Mouse (Mus musculus): Measurements from ENCODE around the gene Fbxl16.

Fbxl16 gene

DNA sequence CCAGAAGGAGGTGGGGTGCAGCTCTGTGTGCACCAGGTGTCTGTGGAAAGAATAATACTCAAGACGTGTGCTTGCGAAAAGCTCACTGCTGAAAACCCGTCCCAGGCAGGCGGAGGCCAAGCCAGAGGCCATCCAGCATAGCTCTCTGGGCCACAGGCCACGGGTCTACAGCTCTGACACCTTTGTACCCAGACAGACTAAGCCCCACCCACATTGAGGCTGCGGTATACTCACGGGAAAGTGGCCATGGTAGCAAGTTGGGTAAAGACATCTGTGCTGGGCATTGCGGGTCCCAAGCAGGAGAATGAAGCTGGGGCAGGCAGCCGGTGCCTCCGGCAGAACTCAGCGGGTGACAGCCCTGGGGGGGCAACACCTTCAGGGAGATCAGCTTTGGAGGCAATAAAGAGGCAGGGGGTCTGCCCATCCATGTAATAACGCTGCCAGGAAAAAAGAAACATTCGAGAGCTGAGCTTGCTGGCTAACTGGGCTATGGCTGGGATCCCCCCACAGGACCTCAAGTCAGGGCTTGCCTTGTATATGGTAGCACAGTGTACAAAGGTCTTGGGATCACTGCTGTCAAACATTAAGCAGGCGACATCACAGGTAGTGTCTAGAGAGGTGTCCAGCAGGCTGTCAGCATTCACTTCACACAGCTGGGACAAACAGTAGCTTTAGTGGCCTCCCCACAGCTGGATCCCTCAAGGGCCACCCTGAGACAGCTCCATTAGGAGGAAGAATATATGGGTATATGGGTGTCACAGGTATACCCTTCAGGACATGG, 30.8 kb downstream of the Fbxl16 start:
- in situ Hi-C loops (cut with MboI, MseI): no loop called here

DNA sequence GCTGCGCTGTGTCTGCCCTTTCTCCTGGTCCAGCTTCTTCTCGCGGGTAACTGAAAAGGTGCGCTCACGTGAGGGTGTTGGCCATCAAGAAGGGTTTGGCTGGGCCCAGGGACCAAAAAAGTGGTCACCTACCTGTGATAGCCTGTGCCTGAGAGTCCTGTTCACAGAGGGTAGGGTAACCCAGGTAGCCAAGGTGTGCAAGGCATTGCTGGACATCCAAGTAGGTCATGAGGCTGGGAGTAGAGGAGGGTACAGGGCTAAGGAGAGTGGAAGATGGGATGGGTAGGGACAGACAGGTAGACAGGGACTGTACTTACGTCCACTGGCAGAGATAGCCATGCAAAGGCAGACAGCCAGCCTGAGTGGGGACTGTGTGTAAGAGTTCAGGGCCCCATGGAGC, 31.6 kb downstream of the Fbxl16 start:
- in situ Hi-C loops (cut with MboI, MseI): no loop called here

DNA sequence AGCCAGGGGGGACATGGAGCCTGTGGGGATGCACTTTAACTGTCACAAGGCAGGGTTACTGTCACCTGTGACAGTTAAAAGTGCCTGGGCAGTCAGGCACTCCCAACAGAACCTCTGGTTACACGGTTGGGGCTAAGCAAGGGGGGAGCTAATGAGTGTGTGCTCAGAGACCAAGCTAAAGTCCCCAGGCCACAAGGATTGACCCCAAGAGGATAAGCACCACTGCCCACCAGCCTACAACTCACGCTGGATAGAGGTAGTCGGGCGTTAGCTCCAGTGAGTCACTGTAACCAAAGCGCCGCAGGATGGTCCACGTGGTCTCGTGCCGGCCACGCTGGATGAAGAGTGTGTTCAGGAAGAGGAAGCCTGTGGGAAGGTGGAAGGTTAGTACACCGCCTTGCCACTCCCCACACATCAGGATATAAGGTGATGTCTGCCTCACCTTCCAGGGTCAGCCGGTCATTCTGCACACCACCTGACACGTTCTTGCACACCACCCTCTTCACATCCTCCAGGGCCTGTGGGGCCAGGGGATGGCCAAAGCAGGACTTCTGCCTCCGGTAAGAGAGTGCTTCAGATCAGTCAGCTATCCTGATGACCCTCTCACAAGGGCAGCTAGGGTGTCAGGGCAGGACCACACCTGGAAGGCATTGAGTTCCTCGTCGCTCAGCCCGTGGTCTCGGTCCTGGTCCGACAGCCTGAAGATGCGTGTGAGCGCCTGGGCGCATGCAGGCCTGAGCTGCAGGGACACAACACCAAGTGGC, 32.4 kb downstream of the Fbxl16 start, which contains the start of gene Gm20683:
Gene Gm20683, minus strand, starts transcription at position 647 of the 764 bp plus-strand sequence.
- in situ Hi-C loops (cut with MboI, MseI): no loop called here

GRCm38 (mm10) chr17:25842509-25842908, 33.6 kb downstream of the Fbxl16 start:
- in situ Hi-C loops (cut with MboI, MseI): no loop called here

GRCm38 (mm10) chr17:25843122-25843521, 34.2 kb downstream of the Fbxl16 start:
- in situ Hi-C loops (cut with MboI, MseI): no loop called here

GRCm38 (mm10) chr17:25843636-25844395, 34.9 kb downstream of the Fbxl16 start:
- in situ Hi-C loops (cut with MboI, MseI): no loop called here

- in situ Hi-C loops (cut with MboI, MseI): no loop called here
Observed at GRCm38 (mm10) chr17:25844396-25844901, 35.6 kb downstream of the Fbxl16 start, which contains the start of gene Rhot2. Rhot2 (minus strand) TSS chr17:25844851.

GRCm38 (mm10) chr17:25860229-25860628, 51.3 kb downstream of the Fbxl16 start:
- in situ Hi-C loops (cut with MboI, MseI): no loop called here

- in situ Hi-C loops (cut with MboI, MseI): no loop called here
Observed at GRCm38 (mm10) chr17:25860832-25861703, 52.2 kb downstream of the Fbxl16 start, which contains the start of gene Wdr90. Wdr90 (minus strand) TSS chr17:25861501.

DNA sequence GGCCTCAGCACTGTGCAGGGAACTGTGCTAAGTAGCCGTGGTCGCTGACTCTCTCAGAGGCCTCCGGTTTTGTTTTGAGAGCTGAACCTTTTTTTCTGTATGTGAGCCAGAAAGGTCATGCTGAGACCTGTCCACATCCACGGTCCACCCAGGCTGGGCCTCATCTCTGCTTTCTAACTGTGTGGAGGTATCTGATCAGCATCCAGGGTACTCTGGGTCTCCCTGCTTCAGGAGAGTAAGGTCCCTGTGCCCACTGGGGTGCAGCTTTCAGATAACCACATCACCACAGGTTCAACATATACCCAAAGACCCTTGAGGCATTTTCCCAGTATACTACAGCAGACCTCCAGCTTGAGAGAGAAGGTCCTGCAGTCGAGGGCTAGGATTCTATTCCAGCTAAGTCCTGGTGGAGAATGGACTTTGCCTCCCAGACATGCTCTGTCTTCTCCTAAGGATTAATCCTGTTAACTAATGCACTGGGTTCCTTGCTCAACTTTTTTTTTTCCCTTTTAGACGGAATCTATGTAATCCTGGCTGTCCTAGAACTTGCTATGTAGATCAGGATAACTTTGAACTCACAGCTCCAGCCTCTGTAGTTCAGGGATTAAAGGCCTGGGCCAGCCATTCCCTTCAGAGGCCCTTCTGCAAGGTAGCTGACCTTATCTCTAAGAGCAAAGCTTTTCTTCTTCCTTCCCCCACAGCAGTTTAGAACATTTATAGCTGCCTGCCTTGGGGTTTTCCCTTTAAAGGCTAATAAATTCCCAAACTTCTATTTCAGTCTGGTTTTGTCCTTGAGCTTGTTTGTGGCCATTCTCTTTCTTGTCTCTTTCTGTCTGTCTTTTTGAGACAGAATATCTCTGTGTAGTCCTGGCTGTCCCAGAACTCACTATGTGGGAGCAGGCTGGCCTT, 53.1 kb downstream of the Fbxl16 start:
- in situ Hi-C loops (cut with MboI, MseI): no loop called here

- in situ Hi-C loops (cut with MboI, MseI): no loop called here
Observed at GRCm38 (mm10) chr17:25863681-25864080, 54.8 kb downstream of the Fbxl16 start.

GRCm38 (mm10) chr17:25864311-25864710, 55.4 kb downstream of the Fbxl16 start:
- in situ Hi-C loops (cut with MboI, MseI): no loop called here

- in situ Hi-C loops (cut with MboI, MseI): no loop called here
Observed at GRCm38 (mm10) chr17:25865288-25865687, 56.4 kb downstream of the Fbxl16 start.

GRCm38 (mm10) chr17:25866172-25866571, 57.3 kb downstream of the Fbxl16 start:
- in situ Hi-C loops (cut with MboI, MseI): no loop called here

DNA sequence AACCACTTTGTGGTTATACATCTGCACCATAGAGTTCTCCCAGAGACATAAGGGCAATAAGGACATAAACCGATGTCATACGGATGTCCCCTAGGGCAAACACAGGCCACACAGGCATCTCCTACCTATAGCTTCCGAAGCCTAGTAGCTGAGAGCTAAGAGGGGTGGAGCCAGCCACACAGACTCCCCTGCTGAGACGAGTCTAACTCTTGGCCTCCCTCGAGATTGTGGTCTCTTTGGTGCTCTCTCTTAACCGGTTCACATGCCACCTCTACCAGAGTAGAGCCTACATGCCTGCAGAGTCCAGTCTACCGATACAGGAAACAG, 58.6 kb downstream of the Fbxl16 start:
- in situ Hi-C loops (cut with MboI, MseI): no loop called here

DNA sequence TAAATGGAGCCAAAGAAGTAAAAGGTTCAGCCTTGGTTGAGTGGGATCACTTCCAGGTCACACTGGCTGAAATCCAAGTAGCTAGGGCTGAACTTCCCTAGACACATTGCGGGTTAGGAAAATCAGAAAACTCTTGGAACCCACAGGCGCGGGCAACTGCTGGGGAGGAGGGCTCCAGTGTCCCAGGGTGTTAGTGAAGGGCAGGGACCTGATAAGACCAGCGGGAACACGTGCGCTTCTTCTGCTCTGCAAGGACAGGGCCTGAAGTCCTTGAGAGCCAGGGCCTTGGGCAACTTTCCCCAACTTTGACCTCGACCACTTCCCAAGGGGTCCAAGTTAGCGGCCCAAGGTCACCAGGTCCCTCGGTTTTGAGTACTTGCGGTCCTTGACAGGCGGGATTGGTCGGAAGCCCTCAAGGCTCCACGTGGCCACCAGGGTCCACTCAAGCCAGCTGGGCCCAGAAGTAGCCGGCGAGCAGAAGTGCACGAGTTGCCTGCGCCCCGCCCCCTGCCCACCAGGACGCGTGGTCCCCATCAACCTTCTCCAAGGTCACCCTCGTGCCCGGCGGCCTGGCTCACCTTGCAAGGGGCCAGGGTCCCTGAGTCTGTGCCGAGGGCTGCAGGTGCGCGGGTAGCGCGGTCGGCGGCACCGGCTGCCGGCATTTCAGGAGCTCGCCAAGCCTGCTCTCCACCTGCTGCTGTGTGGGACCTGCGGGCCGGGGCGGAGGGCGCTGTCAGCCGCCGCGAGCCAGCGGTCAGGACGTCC, 59.1 kb downstream of the Fbxl16 start:
- in situ Hi-C loops (cut with MboI, MseI): no loop called here

DNA sequence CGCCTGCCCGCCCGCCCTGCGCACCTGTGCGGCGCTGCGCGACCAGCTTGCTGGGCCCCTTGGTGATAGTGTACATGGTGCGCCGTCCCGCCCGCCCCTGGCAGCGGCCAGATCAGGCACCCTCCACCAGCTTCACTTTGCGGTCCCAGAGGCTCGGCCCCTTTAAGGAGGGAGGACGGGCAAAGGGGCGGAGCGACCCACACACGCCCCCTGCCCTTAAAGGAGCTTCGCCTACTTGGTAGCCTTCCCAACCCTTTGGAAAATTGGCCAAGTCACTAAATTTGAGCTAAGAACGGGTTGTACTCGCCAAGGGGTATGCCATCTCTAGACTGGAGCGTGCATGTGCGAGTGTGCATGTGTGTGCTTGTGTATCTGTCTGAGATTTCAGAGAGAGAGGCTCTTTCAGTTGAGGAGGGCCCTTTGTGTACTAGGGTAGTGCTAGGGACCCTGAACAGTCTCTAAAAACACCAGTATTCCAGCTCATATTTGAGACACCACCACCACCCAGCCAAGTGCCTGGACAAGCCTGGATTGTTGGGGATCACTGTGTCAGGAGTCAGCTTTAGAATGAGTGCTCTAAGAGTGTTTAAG, 59.8 kb downstream of the Fbxl16 start, which contains the start of gene Mcrip2:
Gene Mcrip2, minus strand, starts transcription at position 164 of the 591 bp plus-strand sequence.
- in situ Hi-C loops (cut with MboI, MseI): no loop called here

DNA sequence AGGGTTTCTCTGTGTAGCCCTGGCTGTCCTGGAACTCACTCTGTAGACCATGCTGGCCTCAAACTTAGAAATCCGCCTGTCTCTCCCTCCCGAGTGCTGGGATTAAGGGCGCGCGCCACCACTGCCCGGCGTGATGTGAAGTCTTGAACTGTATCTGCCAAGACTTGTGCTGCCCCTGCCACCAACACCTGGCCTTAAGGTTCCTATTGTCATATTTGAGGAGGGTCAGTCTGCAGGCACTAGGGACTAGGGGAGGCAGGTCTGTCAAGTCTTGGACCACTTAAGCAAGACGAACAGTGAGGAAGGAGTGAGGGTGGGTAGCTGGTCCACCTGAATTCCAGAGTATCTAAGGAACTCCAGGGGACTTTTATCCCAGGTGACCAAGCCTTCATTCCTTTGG, 60.6 kb downstream of the Fbxl16 start:
- in situ Hi-C loops (cut with MboI, MseI): no loop called here

- in situ Hi-C loops (cut with MboI, MseI): no loop called here
Observed at GRCm38 (mm10) chr17:25869954-25870353, 61.1 kb downstream of the Fbxl16 start.

Measured in T-helper 17 cell (primary cell).